Mouse (Mus musculus): Measurements from ENCODE around the gene Eif4g1. TPM values are rescaled to one million over a fixed set of nuclear protein-coding genes. Genes with fewer than 3 reads are reported as not detected.

Eif4g1 gene
- polyA plus RNA-seq, 1 experiment = 269 TPM

- DNase-seq (ENCODE audit: low read depth) = peak; percentile 43
- TF ChIP-seq CTCF (IDR thresholded peaks at IDR 0.05; ENCODE audit: borderline replicate concordance, extremely low read depth, insufficient read depth, insufficient read length) (no peak), POLR2A (IDR thresholded peaks at IDR 0.05; ENCODE audit: borderline replicate concordance, extremely low read depth, insufficient read depth, insufficient read length, poor library complexity, severe bottlenecking) (no peak)
Observed at GRCm38 (mm10) chr16:20716841-20717180, 48.7 kb downstream of the Eif4g1 start.

- peak; percentile 98 for DNase-seq (ENCODE audit: low read depth)
- peak; percentile 54 for TF ChIP-seq CTCF (IDR thresholded peaks at IDR 0.05; ENCODE audit: borderline replicate concordance, extremely low read depth, insufficient read depth, insufficient read length)
- peak; percentile 61; the same call in 1 of the 2 replicates for TF ChIP-seq POLR2A (IDR thresholded peaks at IDR 0.05; ENCODE audit: borderline replicate concordance, extremely low read depth, insufficient read depth, insufficient read length, poor library complexity, severe bottlenecking)
Observed at GRCm38 (mm10) chr16:20717181-20717977, 49.3 kb downstream of the Eif4g1 start, which contains the start of the genes Polr2h and Clcn2. TSS of gene Polr2h (plus strand) at chr16:20717665. TSS of gene Clcn2 (minus strand) at chr16:20717746.

- DNase-seq (ENCODE audit: low read depth) = no peak
- TF ChIP-seq POLR2A (IDR thresholded peaks at IDR 0.05; ENCODE audit: borderline replicate concordance, extremely low read depth, insufficient read depth, insufficient read length, poor library complexity, severe bottlenecking) (no peak), CTCF (IDR thresholded peaks at IDR 0.05; ENCODE audit: borderline replicate concordance, extremely low read depth, insufficient read depth, insufficient read length) (no peak)
Observed at GRCm38 (mm10) chr16:20717978-20718670, 50.0 kb downstream of the Eif4g1 start.

- no peak for TF ChIP-seq POLR2A (IDR thresholded peaks at IDR 0.05; ENCODE audit: borderline replicate concordance, extremely low read depth, insufficient read depth, insufficient read length, poor library complexity, severe bottlenecking)
- TF ChIP-seq CTCF (IDR thresholded peaks at IDR 0.05; ENCODE audit: borderline replicate concordance, extremely low read depth, insufficient read depth, insufficient read length) = no peak
- no peak for DNase-seq (ENCODE audit: low read depth)
Observed at GRCm38 (mm10) chr16:20721808-20722207, 53.7 kb downstream of the Eif4g1 start.

GRCm38 (mm10) chr16:20722736-20723135 lies 54.6 kb downstream of the Eif4g1 start:
- no peak for DNase-seq (ENCODE audit: low read depth)
- TF ChIP-seq POLR2A (IDR thresholded peaks at IDR 0.05; ENCODE audit: borderline replicate concordance, extremely low read depth, insufficient read depth, insufficient read length, poor library complexity, severe bottlenecking) (no peak), CTCF (IDR thresholded peaks at IDR 0.05; ENCODE audit: borderline replicate concordance, extremely low read depth, insufficient read depth, insufficient read length) (no peak)

GRCm38 (mm10) chr16:20723247-20723646 lies 55.1 kb downstream of the Eif4g1 start:
- no peak for DNase-seq (ENCODE audit: low read depth)
- TF ChIP-seq CTCF (IDR thresholded peaks at IDR 0.05; ENCODE audit: borderline replicate concordance, extremely low read depth, insufficient read depth, insufficient read length) = no peak
- TF ChIP-seq POLR2A (IDR thresholded peaks at IDR 0.05; ENCODE audit: borderline replicate concordance, extremely low read depth, insufficient read depth, insufficient read length, poor library complexity, severe bottlenecking) = no peak

GRCm38 (mm10) chr16:20724338-20724748 lies 56.2 kb downstream of the Eif4g1 start:
- peak; percentile 72 for DNase-seq (ENCODE audit: low read depth)
- TF ChIP-seq CTCF (IDR thresholded peaks at IDR 0.05; ENCODE audit: borderline replicate concordance, extremely low read depth, insufficient read depth, insufficient read length) (peak; percentile 75), POLR2A (IDR thresholded peaks at IDR 0.05; ENCODE audit: borderline replicate concordance, extremely low read depth, insufficient read depth, insufficient read length, poor library complexity, severe bottlenecking) (no peak)

GRCm38 (mm10) chr16:20725321-20725720 lies 57.2 kb downstream of the Eif4g1 start:
- TF ChIP-seq CTCF (IDR thresholded peaks at IDR 0.05; ENCODE audit: borderline replicate concordance, extremely low read depth, insufficient read depth, insufficient read length) (no peak), POLR2A (IDR thresholded peaks at IDR 0.05; ENCODE audit: borderline replicate concordance, extremely low read depth, insufficient read depth, insufficient read length, poor library complexity, severe bottlenecking) (no peak)
- DNase-seq (ENCODE audit: low read depth) = no peak

- no peak for DNase-seq (ENCODE audit: low read depth)
- TF ChIP-seq POLR2A (IDR thresholded peaks at IDR 0.05; ENCODE audit: borderline replicate concordance, extremely low read depth, insufficient read depth, insufficient read length, poor library complexity, severe bottlenecking) (no peak), CTCF (IDR thresholded peaks at IDR 0.05; ENCODE audit: borderline replicate concordance, extremely low read depth, insufficient read depth, insufficient read length) (no peak)
Observed at GRCm38 (mm10) chr16:20725750-20726149, 57.6 kb downstream of the Eif4g1 start.

- TF ChIP-seq CTCF (IDR thresholded peaks at IDR 0.05; ENCODE audit: borderline replicate concordance, extremely low read depth, insufficient read depth, insufficient read length) (no peak), POLR2A (IDR thresholded peaks at IDR 0.05; ENCODE audit: borderline replicate concordance, extremely low read depth, insufficient read depth, insufficient read length, poor library complexity, severe bottlenecking) (no peak)
- no peak for DNase-seq (ENCODE audit: low read depth)
Observed at GRCm38 (mm10) chr16:20726384-20726783, 58.3 kb downstream of the Eif4g1 start.

GRCm38 (mm10) chr16:20730293-20730711 lies 62.2 kb downstream of the Eif4g1 start:
- TF ChIP-seq CTCF (IDR thresholded peaks at IDR 0.05; ENCODE audit: borderline replicate concordance, extremely low read depth, insufficient read depth, insufficient read length) (no peak), POLR2A (IDR thresholded peaks at IDR 0.05; ENCODE audit: borderline replicate concordance, extremely low read depth, insufficient read depth, insufficient read length, poor library complexity, severe bottlenecking) (no peak)
- DNase-seq (ENCODE audit: low read depth) = no peak
